Mouse (Mus musculus) forebrain, postnatal 0 days (tissue): ENCODE results near the gene 4931406C07Rik. TPM values are rescaled to one million over a fixed set of nuclear protein-coding genes. Genes with fewer than 3 reads are reported as not detected.
"Not testable (repeated sequence)": the region's sequence is repeated elsewhere in the genome, so short reads cannot be mapped to it uniquely, and the experiment has no call there.

Experiments used
- ATAC-seq: fragments of 200-750 bp; cut with Nextera tagmentation; 2 replicates; pipeline ENCODE4 v1.8.0; 2017; ENCODE audit warnings: mild to moderate bottlenecking, moderate library complexity
- DNase-seq: peaks from one replicate; pipeline ENCODE4 v3.0.0-alpha.2; 2015
- H3K27ac ChIP-seq: fragments of 300-500 bp; sonication (generic); 2 replicates; pipeline ENCODE4 v1.5.1; 2014; ENCODE audit warnings: low read depth, mild to moderate bottlenecking, antibody characterized with exemption, low read length, moderate library complexity, mixed read lengths
- H3K27me3 ChIP-seq: fragments of 300-500 bp; sonication (generic); 2 replicates; pipeline ENCODE4 v1.6.1; 2014; ENCODE audit warnings: mild to moderate bottlenecking, low read length, mixed read lengths; ENCODE audit not compliant: insufficient read depth
- H3K36me3 ChIP-seq: fragments of 300-500 bp; sonication (generic); 2 replicates; pipeline ENCODE4 v1.6.1; 2014; ENCODE audit warnings: mild to moderate bottlenecking, moderate library complexity; ENCODE audit not compliant: insufficient read depth
- H3K4me1 ChIP-seq: fragments of 300-500 bp; sonication (generic); 2 replicates; pipeline ENCODE4 v1.6.1; 2014; ENCODE audit warnings: antibody characterized with exemption; ENCODE audit not compliant: insufficient read depth
- H3K4me2 ChIP-seq: fragments of 300-500 bp; sonication (generic); 2 replicates; pipeline ENCODE4 v1.6.1; 2014; ENCODE audit warnings: low read depth, mild to moderate bottlenecking, moderate library complexity
- H3K4me3 ChIP-seq: fragments of 300-500 bp; sonication (generic); 2 replicates; pipeline ENCODE4 v1.5.1; 2014; ENCODE audit warnings: low read depth, low read length, mixed read lengths
- H3K9ac ChIP-seq: fragments of 300-500 bp; sonication (generic); 2 replicates; pipeline ENCODE4 v1.6.1; 2014; ENCODE audit warnings: mild to moderate bottlenecking
- H3K9me3 ChIP-seq: fragments of 300-500 bp; sonication (generic); 2 replicates; pipeline ENCODE4 v1.6.1; 2016; ENCODE audit warnings: low read length
- CTCF ChIP-seq: sonication (generic); IDR thresholded peaks from 2 replicates; pipeline ENCODE4 v1.5.1; 2016; ENCODE audit warnings: antibody characterized with exemption, control low read depth, low read depth
- WGBS: fragments of 180-500 bp; shearing (Covaris S2); extraction: QIAGEN DNeasy Blood & Tissue Kit; methylation state at CpG from one replicate; pipeline ENCODE4 v1.1.7; 2014; 5-methylcytosine and 5-hydroxymethylcytosine counted together
- polyA plus RNA-seq: library from polyadenylated mRNA; unstranded; fragments of >200 nt; fragmentation: Nextera tagmentation; extraction: Ambion mirVana; gene quantifications from 2 replicates; pipeline ENCODE4 v1.2.1, GENCODE M21; 2015
- total RNA-seq: library from RNA; depleted of rRNA; stranded (reverse); fragments of >200 nt; gene quantifications from 2 replicates; pipeline ENCODE4 v1.2.3, GENCODE M21; 2014

4931406C07Rik gene
- total and polyA plus RNA-seq, 2 experiments from 2014 or later = 12.5 to 12.9 TPM

DNA sequence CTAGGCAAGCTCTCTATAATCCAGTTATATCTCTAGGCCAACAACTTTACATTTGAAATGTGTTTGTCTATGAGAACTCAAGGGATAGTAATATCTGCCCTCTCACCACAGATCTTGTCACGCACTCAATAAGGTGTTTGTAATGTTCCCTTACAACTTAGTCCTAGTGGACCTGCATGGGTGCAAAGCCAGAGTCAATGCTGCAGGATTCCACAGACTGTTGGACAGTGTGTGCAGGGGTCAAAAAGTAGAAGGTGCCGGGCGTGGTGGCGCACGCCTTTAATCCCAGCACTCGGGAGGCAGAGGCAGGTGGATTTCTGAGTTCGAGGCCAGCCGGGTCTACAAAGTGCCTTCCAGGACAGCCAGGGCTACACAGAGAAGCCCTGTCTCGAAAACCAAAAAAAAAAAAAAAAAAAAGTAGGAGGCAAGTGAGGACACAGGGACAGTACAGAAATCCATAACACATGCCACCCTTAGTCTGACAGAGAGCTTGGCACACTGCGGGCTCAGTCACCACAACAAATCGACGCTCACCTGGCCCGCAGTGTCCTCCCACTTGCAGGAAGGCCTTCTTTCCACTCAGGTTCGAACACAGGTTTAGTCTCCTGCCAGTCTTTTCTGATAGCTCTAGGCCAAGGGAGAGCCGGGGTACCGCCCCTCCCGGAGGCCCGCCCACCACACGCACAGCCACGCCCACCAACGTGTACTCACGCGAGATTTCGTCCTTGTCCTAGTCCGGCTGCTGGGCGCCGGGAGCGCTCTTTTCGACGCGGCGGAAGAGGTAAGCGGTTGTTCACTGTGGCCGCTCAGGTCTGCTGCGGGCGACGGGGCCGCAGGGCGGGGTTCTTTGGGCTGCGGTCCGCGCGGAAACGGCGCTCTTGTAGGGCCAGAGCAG lies 498 bp downstream of the 4931406C07Rik start, which contains the start of gene Taf1d:
Gene Taf1d, plus strand, starts transcription at position 712 of the 895 bp plus-strand sequence.
- Histone ChIP-seq H3K36me3 (peaks cover 17% of the 10 kb centered on the region), H3K4me2 (peak within 1 kb of the TSS; percentile 83), H3K9me3 (no peaks in the 10 kb centered on the region), H3K27me3 (no peaks in the 10 kb centered on the region), H3K9ac (peak within 1 kb of the TSS; percentile 92), H3K4me1 (peaks cover 15% of the 10 kb centered on the region), H3K4me3 (peak within 1 kb of the TSS; percentile 84), H3K27ac (peak within 1 kb of the TSS; percentile 90)
- ATAC-seq (peak; percentile 98), DNase-seq (peak; percentile 95)
- no peak for TF ChIP-seq CTCF
- 14% methylated on average over 45 of the region's 45 CpGs for WGBS

DNA sequence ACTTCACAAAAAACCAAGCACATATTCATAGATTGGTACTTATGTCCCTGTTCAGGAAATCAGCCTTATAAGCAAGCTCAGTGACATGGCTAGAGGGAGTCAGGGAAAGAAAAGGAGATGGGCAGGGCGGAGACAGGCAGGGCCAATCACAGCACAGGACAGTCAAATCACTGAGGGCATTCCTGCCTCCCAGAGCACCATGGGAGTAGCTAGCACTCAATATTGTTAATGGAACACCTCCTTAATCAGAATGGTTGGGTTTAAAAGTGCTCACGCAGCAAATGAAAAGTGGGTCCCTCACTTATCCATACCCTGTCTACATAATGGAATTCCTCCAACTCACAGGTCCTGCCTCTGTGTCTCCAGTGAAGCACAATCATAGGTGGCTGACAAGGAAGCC lies 3.4 kb downstream of the 4931406C07Rik start:
- Histone ChIP-seq H3K36me3 (no peaks in the 10 kb centered on the region), H3K27me3 (no peaks in the 10 kb centered on the region), H3K4me2 (no peak overlapping the region), H3K4me3 (no peak overlapping the region), H3K9me3 (no peaks in the 10 kb centered on the region), H3K9ac (no peak overlapping the region), H3K27ac (no peak overlapping the region), H3K4me1 (peaks cover 9% of the 10 kb centered on the region)
- no peak for TF ChIP-seq CTCF
- no peak for ATAC-seq
- DNase-seq = no peak
- WGBS = 75% methylated on average over 2 of the region's 2 CpGs

GRCm38 (mm10) chr9:15302006-15302405 lies 4.2 kb downstream of the 4931406C07Rik start:
- H3K9ac ChIP-seq, H3K4me1 ChIP-seq, H3K36me3 ChIP-seq, H3K9me3 ChIP-seq, H3K27ac ChIP-seq, ATAC-seq, DNase-seq, H3K4me3 ChIP-seq, H3K27me3 ChIP-seq, H3K4me2 ChIP-seq: not testable (repeated sequence)
- 79% methylated on average over 6 of the region's 6 CpGs for WGBS

GRCm38 (mm10) chr9:15301399-15301798 lies 4.8 kb downstream of the 4931406C07Rik start:
- no peak for TF ChIP-seq CTCF
- Histone ChIP-seq H3K4me3 (no peak overlapping the region), H3K9ac (no peak overlapping the region), H3K4me1 (no peaks in the 10 kb centered on the region; the same call in 1 of the 2 replicates), H3K36me3 (0 out of 2 replicates have a peak, but pooled peaks cover under 1% of the 10 kb centered on the region), H3K27me3 (no peaks in the 10 kb centered on the region), H3K9me3 (no peaks in the 10 kb centered on the region), H3K4me2 (no peak overlapping the region), H3K27ac (no peak overlapping the region)
- DNase-seq = no peak
- ATAC-seq = no peak
- 41% methylated on average over 6 of the region's 6 CpGs for WGBS

DNA sequence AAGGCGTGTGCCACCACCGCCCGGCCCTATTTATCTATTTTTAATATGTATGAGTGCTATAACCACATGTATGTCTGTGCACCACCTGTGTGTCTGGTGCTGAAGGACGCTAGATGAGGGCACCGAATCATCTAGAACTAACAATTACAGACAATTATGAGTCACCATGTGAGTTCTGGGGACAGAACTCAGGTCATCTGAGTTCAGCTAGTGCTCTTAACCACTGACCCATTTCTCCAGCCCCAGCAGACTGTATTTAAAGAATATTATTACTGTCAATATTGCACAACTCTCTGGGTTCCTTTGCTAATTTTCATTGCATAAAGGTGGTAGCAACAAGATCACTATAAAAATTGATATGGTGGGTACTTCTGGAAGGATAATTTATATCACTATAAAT lies 6.2 kb downstream of the 4931406C07Rik start:
- no peak for DNase-seq
- TF ChIP-seq CTCF = no peak
- Histone ChIP-seq H3K4me2 (no peak overlapping the region), H3K4me3 (no peak overlapping the region), H3K4me1 (no peaks in the 10 kb centered on the region; the same call in 1 of the 2 replicates), H3K9me3 (no peaks in the 10 kb centered on the region), H3K36me3 (peaks cover 7% of the 10 kb centered on the region; the same call in 1 of the 2 replicates), H3K27me3 (no peaks in the 10 kb centered on the region), H3K9ac (no peak overlapping the region), H3K27ac (no peak overlapping the region)
- WGBS = 90% methylated on average over 5 of the region's 5 CpGs
- ATAC-seq = no peak

- no peaks in the 10 kb centered on the region; the same call in 1 of the 2 replicates for H3K4me1 ChIP-seq
- no peaks in the 10 kb centered on the region for H3K27me3 ChIP-seq
- DNase-seq (no peak), ATAC-seq (no peak)
- no peak overlapping the region for H3K4me3 ChIP-seq
- H3K4me2 ChIP-seq = no peak overlapping the region
- H3K36me3 ChIP-seq = peaks cover 10% of the 10 kb centered on the region; the same call in 1 of the 2 replicates
- no peaks in the 10 kb centered on the region for H3K9me3 ChIP-seq
- TF ChIP-seq CTCF = no peak
- 79% methylated on average over 2 of the region's 2 CpGs for WGBS
- no peak overlapping the region for H3K27ac ChIP-seq
- no peak overlapping the region for H3K9ac ChIP-seq
Measured at GRCm38 (mm10) chr9:15298451-15298850, 7.8 kb downstream of the 4931406C07Rik start.

GRCm38 (mm10) chr9:15297112-15297511 lies 9.1 kb downstream of the 4931406C07Rik start:
- no peak overlapping the region for H3K27ac ChIP-seq
- H3K4me3 ChIP-seq = no peak overlapping the region
- no peaks in the 10 kb centered on the region for H3K9me3 ChIP-seq
- no peaks in the 10 kb centered on the region; the same call in 1 of the 2 replicates for H3K4me1 ChIP-seq
- no peak for TF ChIP-seq CTCF
- H3K36me3 ChIP-seq = peaks cover 13% of the 10 kb centered on the region; the same call in 1 of the 2 replicates
- H3K9ac ChIP-seq = no peak overlapping the region
- DNase-seq = no peak
- no peak overlapping the region for H3K4me2 ChIP-seq
- H3K27me3 ChIP-seq = no peaks in the 10 kb centered on the region
- 85% methylated on average over 7 of the region's 7 CpGs for WGBS
- no peak for ATAC-seq
